Mouse (Mus musculus) bone marrow macrophage, adult 2 months (primary cell): ENCODE data around the gene St3gal3.

ENCODE experiments used
- CTCF ChIP-seq: IDR thresholded peaks from 2 replicates; pipeline ENCODE4 v1.5.1; 2012; ENCODE audit warnings: low read depth, mild to moderate bottlenecking, low read length, moderate library complexity
- POLR2A ChIP-seq: IDR thresholded peaks from 2 replicates; pipeline ENCODE4 v1.6.1; 2012; ENCODE audit warnings: mild to moderate bottlenecking, low read depth, low read length, borderline replicate concordance

DNA sequence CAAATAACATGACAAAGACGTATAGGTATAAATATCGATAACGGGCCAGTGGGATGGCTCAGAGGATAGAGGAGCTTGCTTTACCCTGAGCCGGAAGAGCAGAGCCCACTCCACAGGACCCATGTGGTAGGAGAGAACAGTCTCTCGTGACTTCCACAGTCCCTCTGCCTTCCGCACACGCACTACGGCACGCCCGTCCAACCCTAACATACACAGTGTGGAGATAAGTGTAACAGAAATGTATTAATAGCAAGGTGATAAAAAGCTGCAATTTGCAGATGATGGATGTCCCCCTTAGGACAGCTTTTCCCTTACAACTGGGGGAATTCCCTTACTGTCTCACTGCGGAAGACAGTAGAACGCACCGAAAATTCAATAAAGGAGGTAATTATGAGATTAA, 25.1 kb downstream of the St3gal3 start:
- TF ChIP-seq POLR2A (no peak), CTCF (no peak)
